Mouse (Mus musculus) heart, postnatal 0 days (tissue): ENCODE results near the gene Hsd17b1.

Source experiments
- CTCF ChIP-seq: IDR thresholded peaks from 2 replicates; pipeline ENCODE4 v1.5.1; 2016; ENCODE audit warnings: antibody characterized with exemption, control low read depth, low read depth
- EP300 ChIP-seq: IDR thresholded peaks from 2 replicates; pipeline ENCODE4 v1.6.1; 2016; ENCODE audit warnings: antibody characterized with exemption, low read depth

DNA sequence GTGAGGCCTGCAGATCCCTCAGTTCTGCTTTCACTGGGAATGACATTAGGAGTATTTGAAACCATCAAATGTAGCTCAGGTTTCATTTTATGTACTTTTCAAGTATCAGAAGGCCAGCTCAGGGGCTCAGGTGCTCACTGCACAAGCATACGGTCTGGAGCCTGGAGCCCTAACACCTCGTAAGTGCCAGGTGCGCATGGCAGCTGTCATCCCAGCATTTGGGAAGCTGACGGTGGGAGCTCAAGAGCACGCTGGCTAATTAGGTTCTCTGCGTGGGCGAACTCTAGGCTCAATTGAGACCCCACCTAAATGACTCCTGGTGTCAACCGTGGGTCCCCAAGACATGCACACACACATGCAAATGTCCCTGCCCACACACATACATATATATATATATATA, 48.9 kb upstream of the Hsd17b1 start:
- TF ChIP-seq CTCF, result no peak
- no peak for TF ChIP-seq EP300
